Mouse (Mus musculus) midbrain, postnatal 0 days (tissue): ENCODE measurements around the gene Tead1. TPM values are rescaled to one million over a fixed set of nuclear protein-coding genes. Genes with fewer than 3 reads are reported as not detected.

ENCODE experiments used
- ATAC-seq: fragments of 200-750 bp; cut with Nextera tagmentation; 2 replicates; pipeline ENCODE4 v1.8.0; 2017; ENCODE audit warnings: moderate number of reproducible peaks, mild to moderate bottlenecking, moderate TSS enrichment, moderate library complexity; ENCODE audit not compliant: low FRiP score
- DNase-seq: peaks from one replicate; pipeline ENCODE4 v3.0.0-alpha.2; 2015; ENCODE audit warnings: low spot score
- H3K27ac ChIP-seq: fragments of 300-500 bp; sonication (generic); 2 replicates; pipeline ENCODE4 v1.5.1; 2014; ENCODE audit warnings: low read depth, mild to moderate bottlenecking, low read length, mixed read lengths
- H3K27me3 ChIP-seq: fragments of 300-500 bp; sonication (generic); 2 replicates; pipeline ENCODE4 v1.6.1; 2014; ENCODE audit warnings: low read length, control low read depth, mixed read lengths; ENCODE audit not compliant: insufficient read depth
- H3K36me3 ChIP-seq: fragments of 300-500 bp; sonication (generic); 2 replicates; pipeline ENCODE4 v1.6.1; 2014; ENCODE audit warnings: low read length, control low read depth, mixed read lengths; ENCODE audit not compliant: insufficient read depth
- H3K4me1 ChIP-seq: fragments of 300-500 bp; sonication (generic); 2 replicates; pipeline ENCODE4 v1.6.1; 2014; ENCODE audit warnings: mild to moderate bottlenecking, control low read depth, antibody characterized with exemption, low read length, mixed read lengths; ENCODE audit not compliant: insufficient read depth
- H3K4me2 ChIP-seq: fragments of 300-500 bp; sonication (generic); 2 replicates; pipeline ENCODE4 v1.6.1; 2014; ENCODE audit warnings: low read depth, mild to moderate bottlenecking, low read length, mixed read lengths; ENCODE audit not compliant: poor library complexity, severe bottlenecking
- H3K4me3 ChIP-seq: fragments of 300-500 bp; sonication (generic); 2 replicates; pipeline ENCODE4 v1.5.1; 2014; ENCODE audit warnings: low read depth, mild to moderate bottlenecking, low read length, moderate library complexity
- H3K9ac ChIP-seq: fragments of 300-500 bp; sonication (generic); replicated peaks from 2 replicates; pipeline ENCODE4 v1.6.1; 2014; ENCODE audit warnings: mild to moderate bottlenecking, low read length, moderate library complexity, mixed read lengths; ENCODE audit not compliant: poor library complexity, severe bottlenecking
- H3K9me3 ChIP-seq: fragments of 300-500 bp; sonication (generic); 2 replicates; pipeline ENCODE4 v1.6.1; 2016; ENCODE audit warnings: low read length, control low read depth
- CTCF ChIP-seq: IDR thresholded peaks from 2 replicates; pipeline ENCODE4 v1.5.1; 2016; ENCODE audit warnings: antibody characterized with exemption, mild to moderate bottlenecking
- WGBS: fragments of 180-500 bp; shearing (Covaris S2); extraction: QIAGEN DNeasy Blood & Tissue Kit; methylation state at CpG from one replicate; pipeline ENCODE4 v1.1.7; 2014; 5-methylcytosine and 5-hydroxymethylcytosine counted together
- polyA plus RNA-seq: library from polyadenylated mRNA; unstranded; fragments of >200 nt; fragmentation: Nextera tagmentation; extraction: Ambion mirVana; gene quantifications from 2 replicates; pipeline ENCODE4 v1.2.1, GENCODE M21; 2015
- total RNA-seq: library from RNA; depleted of rRNA; stranded (reverse); fragments of >200 nt; gene quantifications from 2 replicates; pipeline ENCODE4 v1.2.3, GENCODE M21; 2014

Gene Tead1
- total and polyA plus RNA-seq, 2 experiments from 2014 or later = 8.0 to 16.6 TPM

DNA sequence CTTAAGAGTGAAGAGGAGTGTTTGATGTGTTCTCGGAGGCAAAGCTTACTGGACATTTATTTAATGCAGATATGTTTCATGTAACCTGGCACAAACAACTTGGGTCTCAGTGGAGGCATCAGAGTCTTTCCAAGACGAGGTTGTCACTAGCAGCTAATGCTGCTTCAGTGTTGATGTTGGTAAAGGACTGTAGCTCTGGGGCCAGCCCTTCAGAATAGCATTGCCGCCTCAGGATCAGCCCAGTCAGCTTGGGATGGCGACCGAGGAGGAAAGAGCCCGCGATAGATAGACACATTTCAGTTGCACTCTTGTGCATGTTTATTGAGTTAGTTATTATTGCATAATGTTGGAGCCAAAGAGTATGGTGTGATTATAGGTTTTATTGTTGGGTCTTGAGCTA lies 108.2 kb downstream of the Tead1 start:
- H3K4me2 ChIP-seq = no peak overlapping the region
- no peak overlapping the region for H3K4me3 ChIP-seq
- peak overlapping the region; percentile 73 for H3K27ac ChIP-seq
- TF ChIP-seq CTCF = no peak
- WGBS = 56% methylated on average over 7 of the region's 7 CpGs
- no peak for DNase-seq
- no peak for ATAC-seq
- peaks cover 20% of the 10 kb centered on the region for H3K4me1 ChIP-seq
- no peaks in the 10 kb centered on the region for H3K9me3 ChIP-seq
- no peak overlapping the region for H3K9ac ChIP-seq
- H3K27me3 ChIP-seq = no peaks in the 10 kb centered on the region
- H3K36me3 ChIP-seq = no peaks in the 10 kb centered on the region

DNA sequence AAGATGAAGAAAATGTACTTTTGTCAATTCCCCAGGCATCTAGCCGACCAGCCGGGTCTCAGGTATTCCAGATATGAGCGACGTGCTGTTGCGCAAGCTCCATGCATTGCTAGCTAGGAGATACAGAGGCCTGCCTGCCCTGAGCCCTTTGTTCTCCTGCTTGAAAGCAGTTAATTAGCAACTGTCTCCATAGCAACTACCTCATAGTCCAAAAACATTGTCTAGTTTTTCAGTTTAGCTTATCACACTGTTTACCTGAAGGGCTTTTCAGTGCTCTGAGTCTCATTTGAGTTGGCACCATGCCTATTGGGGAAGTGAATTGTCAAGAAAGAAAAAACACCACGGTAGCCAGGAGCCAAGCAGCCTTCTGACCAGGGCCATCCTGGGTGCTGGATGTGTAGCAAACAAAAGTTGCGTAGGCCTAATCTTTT lies 109.2 kb downstream of the Tead1 start:
- H3K27ac ChIP-seq = peak overlapping the region; percentile 73
- no peaks in the 10 kb centered on the region for H3K27me3 ChIP-seq
- H3K9me3 ChIP-seq = no peaks in the 10 kb centered on the region
- H3K4me1 ChIP-seq = peaks cover 20% of the 10 kb centered on the region
- TF ChIP-seq CTCF = no peak
- no peak overlapping the region for H3K9ac ChIP-seq
- DNase-seq (peak; percentile 67), ATAC-seq (peak; percentile 64; the same call in 1 of the 2 replicates)
- no peak overlapping the region for H3K4me2 ChIP-seq
- no peak overlapping the region for H3K4me3 ChIP-seq
- H3K36me3 ChIP-seq = no peaks in the 10 kb centered on the region
- 21% methylated on average over 7 of the region's 7 CpGs for WGBS

DNA sequence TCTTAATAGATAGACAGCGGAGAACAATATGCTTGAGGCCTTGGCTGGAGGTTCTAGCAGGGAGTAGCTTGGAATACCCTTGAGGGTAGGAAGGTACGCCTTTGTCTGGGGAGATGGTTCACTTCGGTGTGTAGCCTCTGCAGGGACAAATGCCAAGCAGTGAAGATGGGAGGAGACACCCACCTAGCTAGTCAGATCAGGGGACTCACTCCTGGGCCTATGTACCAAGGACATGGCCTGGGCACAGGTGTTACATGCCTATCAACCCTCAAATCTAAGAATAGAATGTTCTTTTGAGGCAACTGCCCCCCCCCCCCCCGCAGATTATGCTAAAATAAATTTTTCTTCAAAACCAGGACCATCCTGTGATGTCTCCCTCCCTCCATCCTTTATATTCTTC lies 110.6 kb downstream of the Tead1 start:
- Histone ChIP-seq H3K27ac (no peak overlapping the region), H3K9ac (no peak overlapping the region), H3K4me3 (no peak overlapping the region), H3K9me3 (no peaks in the 10 kb centered on the region), H3K27me3 (no peaks in the 10 kb centered on the region), H3K4me2 (no peak overlapping the region), H3K4me1 (peaks cover 20% of the 10 kb centered on the region), H3K36me3 (no peaks in the 10 kb centered on the region)
- no peak for ATAC-seq
- no peak for DNase-seq
- TF ChIP-seq CTCF = no peak
- 84% methylated on average over 4 of the region's 4 CpGs for WGBS

DNA sequence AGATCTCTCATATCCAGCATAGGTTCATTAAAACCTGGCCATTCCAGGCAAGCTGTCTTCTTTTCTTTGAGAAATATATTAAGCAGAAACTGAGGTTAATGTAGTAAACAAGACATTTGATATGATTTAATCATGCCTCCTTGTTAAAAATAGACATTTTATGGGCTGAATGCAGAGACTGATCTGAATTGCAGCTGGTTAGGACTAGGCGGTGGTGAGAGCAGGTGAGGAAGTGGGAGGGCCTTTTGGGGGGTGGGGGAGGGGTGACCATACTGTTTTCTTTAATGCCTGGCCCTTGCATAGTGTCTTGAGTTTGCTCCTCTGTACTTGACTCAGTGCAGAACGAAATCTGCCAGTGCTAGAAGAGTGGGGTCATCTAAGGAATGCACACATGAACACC lies 111.2 kb downstream of the Tead1 start:
- H3K9me3 ChIP-seq = no peaks in the 10 kb centered on the region
- 68% methylated on average over 2 of the region's 2 CpGs for WGBS
- H3K4me3 ChIP-seq = no peak overlapping the region
- no peaks in the 10 kb centered on the region for H3K36me3 ChIP-seq
- H3K9ac ChIP-seq = no peak overlapping the region
- H3K27ac ChIP-seq = no peak overlapping the region
- peaks cover 20% of the 10 kb centered on the region for H3K4me1 ChIP-seq
- no peaks in the 10 kb centered on the region for H3K27me3 ChIP-seq
- H3K4me2 ChIP-seq = no peak overlapping the region
- no peak for ATAC-seq
- no peak for TF ChIP-seq CTCF
- DNase-seq = no peak

DNA sequence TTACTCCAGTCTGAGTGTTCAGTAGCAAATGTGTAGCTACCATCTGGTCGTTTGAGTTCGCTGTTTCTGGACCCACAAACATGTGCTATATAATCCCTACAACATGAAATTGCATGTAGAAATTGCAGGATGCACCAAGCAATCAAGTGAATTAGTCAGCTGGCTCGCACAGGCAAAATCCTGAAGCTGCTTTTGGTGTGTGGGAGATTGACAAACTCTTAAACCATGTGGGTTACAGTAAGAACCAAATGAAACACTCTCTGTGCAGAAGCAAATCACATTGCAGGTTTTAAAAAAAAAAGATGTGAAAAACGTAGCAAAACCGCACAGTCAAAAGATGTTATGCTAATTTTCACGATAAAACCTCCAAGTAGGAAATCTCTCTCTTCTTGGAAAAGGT lies 113.6 kb downstream of the Tead1 start:
- Histone ChIP-seq H3K9ac (no peak overlapping the region), H3K27me3 (no peaks in the 10 kb centered on the region), H3K4me2 (no peak overlapping the region), H3K36me3 (no peaks in the 10 kb centered on the region), H3K9me3 (no peaks in the 10 kb centered on the region), H3K4me1 (peaks cover 9% of the 10 kb centered on the region), H3K27ac (no peak overlapping the region), H3K4me3 (no peak overlapping the region)
- TF ChIP-seq CTCF = no peak
- ATAC-seq = no peak
- WGBS = 82% methylated on average over 6 of the region's 6 CpGs
- no peak for DNase-seq

DNA sequence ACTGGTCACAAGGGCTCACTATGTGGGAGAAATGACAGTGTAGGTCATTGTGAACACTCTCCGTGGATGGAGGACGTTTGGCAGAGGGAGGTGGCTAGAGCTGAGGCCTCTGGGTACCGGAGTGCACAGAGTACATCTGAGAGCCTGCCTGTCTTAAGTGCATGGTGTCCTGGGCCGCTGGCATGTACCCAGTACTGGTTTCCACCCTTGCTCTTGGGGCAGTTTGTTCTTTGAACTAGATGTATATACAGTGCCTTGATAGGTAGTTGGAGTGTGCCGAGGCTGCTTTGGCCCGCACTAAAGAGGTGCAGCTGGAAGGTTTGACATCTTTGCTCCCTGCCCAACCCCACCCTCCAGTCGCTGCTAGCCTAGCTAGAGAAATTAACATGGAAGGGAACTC lies 114.8 kb downstream of the Tead1 start:
- H3K4me1 ChIP-seq = no peaks in the 10 kb centered on the region; the same call in 1 of the 2 replicates
- TF ChIP-seq CTCF = no peak
- no peak for ATAC-seq
- no peak overlapping the region for H3K27ac ChIP-seq
- no peaks in the 10 kb centered on the region for H3K9me3 ChIP-seq
- WGBS = 51% methylated on average over 7 of the region's 7 CpGs
- no peaks in the 10 kb centered on the region for H3K27me3 ChIP-seq
- H3K4me2 ChIP-seq = no peak overlapping the region
- DNase-seq = no peak
- no peak overlapping the region for H3K9ac ChIP-seq
- no peak overlapping the region for H3K4me3 ChIP-seq
- H3K36me3 ChIP-seq = no peaks in the 10 kb centered on the region
